Mouse (Mus musculus): ENCODE data around the gene Crtc1. TPM values are rescaled to one million over a fixed set of nuclear protein-coding genes. Genes with fewer than 3 reads are reported as not detected.
A peak's percentile ranks its signal among the peaks of the same experiment; 100 is the strongest.

Gene Crtc1
- polyA plus RNA-seq, 1 experiment from 2014 or later, result 23.4 TPM

GRCm38 (mm10) chr8:70396184-70396583 lies 43.2 kb downstream of the Crtc1 start:
- 83% methylated on average over 5 of the region's 5 CpGs for WGBS

DNA sequence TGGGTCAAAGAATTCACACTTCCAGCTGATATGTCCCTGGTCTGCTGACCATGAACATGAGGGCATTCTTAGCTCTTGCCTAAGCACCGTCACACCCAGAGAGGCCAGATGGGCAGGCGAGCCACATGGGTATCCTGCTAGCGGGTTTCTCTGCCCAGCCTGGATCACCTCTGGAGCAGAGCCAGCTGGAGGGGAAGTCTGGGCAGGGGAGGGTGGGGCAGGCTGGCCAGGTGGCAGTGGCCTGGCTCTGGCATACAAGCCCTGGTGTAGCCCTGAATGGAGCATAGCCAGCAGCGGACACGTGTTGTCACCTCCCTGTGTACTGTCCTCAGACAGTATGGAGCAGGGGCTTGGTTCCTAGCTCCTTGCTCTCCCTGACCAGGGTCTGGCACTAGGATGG lies 43.7 kb downstream of the Crtc1 start:
- WGBS, result 84% methylated on average over 5 of the region's 5 CpGs
- DNase-seq (ENCODE audit: low spot score) (no peak), ATAC-seq (replicated peaks; ENCODE audit: low FRiP score, low TSS enrichment, low read depth) (no peak)
- Histone ChIP-seq H3K36me3 (ENCODE audit: control insufficient read depth, insufficient read depth, low read length) (peaks cover 26% of the 10 kb centered on the region), H3K4me2 (ENCODE audit: low read length) (no peak overlapping the region), H3K27me3 (replicated peaks; ENCODE audit: control insufficient read depth, insufficient read depth, low read length) (no peaks in the 10 kb centered on the region), H3K9ac (ENCODE audit: low read length) (no peak overlapping the region), H3K4me3 (ENCODE audit: low read depth, low read length) (no peak overlapping the region), H3K4me1 (replicated peaks; ENCODE audit: control insufficient read depth, insufficient read depth, low read length) (no peaks in the 10 kb centered on the region), H3K27ac (ENCODE audit: low read depth) (no peak overlapping the region), H3K9me3 (ENCODE audit: control insufficient read depth, low read length) (no peaks in the 10 kb centered on the region)

More at GRCm38 (mm10) chr8:70396184-70396583, 43.2 kb downstream of the Crtc1 start:
- Histone ChIP-seq H3K9me3 (ENCODE audit: control insufficient read depth, low read length) (no peaks in the 10 kb centered on the region), H3K36me3 (ENCODE audit: control insufficient read depth, insufficient read depth, low read length) (peaks cover 21% of the 10 kb centered on the region), H3K4me3 (ENCODE audit: low read depth, low read length) (no peak overlapping the region), H3K4me2 (ENCODE audit: low read length) (no peak overlapping the region), H3K27me3 (replicated peaks; ENCODE audit: control insufficient read depth, insufficient read depth, low read length) (no peaks in the 10 kb centered on the region), H3K4me1 (replicated peaks; ENCODE audit: control insufficient read depth, insufficient read depth, low read length) (no peaks in the 10 kb centered on the region), H3K9ac (ENCODE audit: low read length) (no peak overlapping the region), H3K27ac (ENCODE audit: low read depth) (no peak overlapping the region)
- ATAC-seq (replicated peaks; ENCODE audit: low FRiP score, low TSS enrichment, low read depth), result no peak
- no peak for DNase-seq (ENCODE audit: low spot score)

DNA sequence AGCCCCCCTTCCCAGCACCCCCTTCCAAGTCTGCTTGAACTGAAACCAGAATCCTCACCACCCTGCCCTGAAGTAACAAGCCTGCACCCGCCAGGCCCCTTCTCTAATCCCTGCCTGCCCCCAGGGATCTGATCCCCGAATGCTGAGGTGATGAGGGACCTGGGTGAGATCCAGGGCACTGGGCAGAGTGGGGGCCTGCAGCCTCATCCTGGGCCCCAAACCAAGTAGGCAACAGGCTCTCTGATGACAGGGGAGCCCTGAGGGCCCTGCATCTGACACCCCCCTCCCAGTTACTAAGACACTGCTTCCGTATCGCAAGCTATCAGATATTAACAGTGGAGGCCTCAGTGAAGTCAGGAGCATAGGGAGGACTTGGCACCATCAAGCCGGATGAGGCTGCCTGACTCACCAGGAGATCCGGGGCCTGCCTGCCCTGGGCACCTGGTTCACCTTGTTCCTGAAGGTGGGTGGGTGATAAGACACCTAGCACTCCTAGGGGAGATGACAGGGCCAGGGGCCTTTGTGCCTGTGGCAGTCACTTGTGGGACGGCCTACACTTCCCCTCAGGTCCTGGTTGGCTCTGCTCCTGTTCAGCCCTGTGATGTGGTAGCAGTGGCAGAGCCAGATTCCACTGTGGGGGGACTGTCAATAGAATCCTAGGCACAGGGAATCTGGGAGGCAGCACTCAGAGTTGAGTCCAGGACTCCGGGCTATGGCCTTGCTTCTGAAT lies 44.9 kb downstream of the Crtc1 start:
- H3K27me3 ChIP-seq (replicated peaks; ENCODE audit: control insufficient read depth, insufficient read depth, low read length), result no peaks in the 10 kb centered on the region
- 90% methylated on average over 8 of the region's 8 CpGs for WGBS
- H3K4me3 ChIP-seq (ENCODE audit: low read depth, low read length), result no peak overlapping the region
- no peak for DNase-seq (ENCODE audit: low spot score)
- H3K9ac ChIP-seq (ENCODE audit: low read length), result no peak overlapping the region
- no peak for ATAC-seq (replicated peaks; ENCODE audit: low FRiP score, low TSS enrichment, low read depth)
- H3K36me3 ChIP-seq (ENCODE audit: control insufficient read depth, insufficient read depth, low read length), result peaks cover 27% of the 10 kb centered on the region
- H3K27ac ChIP-seq (ENCODE audit: low read depth), result no peak overlapping the region
- no peaks in the 10 kb centered on the region for H3K9me3 ChIP-seq (ENCODE audit: control insufficient read depth, low read length)
- H3K4me1 ChIP-seq (replicated peaks; ENCODE audit: control insufficient read depth, insufficient read depth, low read length), result no peaks in the 10 kb centered on the region
- no peak overlapping the region for H3K4me2 ChIP-seq (ENCODE audit: low read length)

DNA sequence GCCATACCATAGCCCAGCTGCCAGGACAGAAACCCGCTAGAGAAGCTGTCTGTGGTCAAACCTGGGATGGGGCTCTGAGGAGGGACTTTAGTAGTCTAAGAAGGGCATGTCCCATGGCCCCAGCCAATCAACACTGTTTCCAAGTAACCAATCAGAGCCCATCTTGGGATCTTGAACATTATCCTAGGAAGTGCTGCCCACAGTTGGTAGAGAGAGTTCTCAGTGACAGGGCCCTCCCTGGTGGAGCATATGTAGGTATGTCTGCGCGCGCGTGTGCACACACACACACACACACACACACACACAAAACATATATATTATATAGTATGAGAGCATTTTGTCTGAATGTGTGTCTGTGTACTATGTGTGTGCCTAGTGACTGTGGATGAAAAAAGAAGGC lies 46.3 kb downstream of the Crtc1 start:
- H3K9ac ChIP-seq (ENCODE audit: low read length), result no peak overlapping the region
- H3K27ac ChIP-seq (ENCODE audit: low read depth), result no peak overlapping the region
- H3K27me3 ChIP-seq (replicated peaks; ENCODE audit: control insufficient read depth, insufficient read depth, low read length), result no peaks in the 10 kb centered on the region
- WGBS, result 84% methylated on average over 5 of the region's 5 CpGs
- no peaks in the 10 kb centered on the region for H3K4me1 ChIP-seq (replicated peaks; ENCODE audit: control insufficient read depth, insufficient read depth, low read length)
- no peak overlapping the region for H3K4me3 ChIP-seq (ENCODE audit: low read depth, low read length)
- H3K9me3 ChIP-seq (ENCODE audit: control insufficient read depth, low read length), result no peaks in the 10 kb centered on the region
- H3K4me2 ChIP-seq (ENCODE audit: low read length), result no peak overlapping the region
- DNase-seq (ENCODE audit: low spot score) (no peak), ATAC-seq (replicated peaks; ENCODE audit: low FRiP score, low TSS enrichment, low read depth) (no peak; the same call in 1 of the 2 replicates)
- H3K36me3 ChIP-seq (ENCODE audit: control insufficient read depth, insufficient read depth, low read length), result peaks cover 27% of the 10 kb centered on the region

- DNase-seq (ENCODE audit: low spot score) (no peak), ATAC-seq (replicated peaks; ENCODE audit: low FRiP score, low TSS enrichment, low read depth) (no peak)
- Histone ChIP-seq H3K9ac (ENCODE audit: low read length) (no peak overlapping the region), H3K36me3 (ENCODE audit: control insufficient read depth, insufficient read depth, low read length) (peaks cover 45% of the 10 kb centered on the region), H3K4me1 (replicated peaks; ENCODE audit: control insufficient read depth, insufficient read depth, low read length) (no peaks in the 10 kb centered on the region), H3K9me3 (ENCODE audit: control insufficient read depth, low read length) (no peaks in the 10 kb centered on the region), H3K27ac (ENCODE audit: low read depth) (no peak overlapping the region), H3K4me3 (ENCODE audit: low read depth, low read length) (no peak overlapping the region), H3K27me3 (replicated peaks; ENCODE audit: control insufficient read depth, insufficient read depth, low read length) (no peaks in the 10 kb centered on the region), H3K4me2 (ENCODE audit: low read length) (no peak overlapping the region)
- 85% methylated on average over 2 of the region's 2 CpGs for WGBS
Observed at GRCm38 (mm10) chr8:70389678-70390077, 49.7 kb downstream of the Crtc1 start.

GRCm38 (mm10) chr8:70383287-70383686 lies 56.1 kb downstream of the Crtc1 start:
- Histone ChIP-seq H3K4me1 (replicated peaks; ENCODE audit: control insufficient read depth, insufficient read depth, low read length) (no peaks in the 10 kb centered on the region), H3K4me3 (ENCODE audit: low read depth, low read length) (no peak overlapping the region), H3K36me3 (ENCODE audit: control insufficient read depth, insufficient read depth, low read length) (peaks cover 26% of the 10 kb centered on the region), H3K4me2 (ENCODE audit: low read length) (no peak overlapping the region), H3K27me3 (replicated peaks; ENCODE audit: control insufficient read depth, insufficient read depth, low read length) (peaks cover 8% of the 10 kb centered on the region), H3K9ac (ENCODE audit: low read length) (no peak overlapping the region), H3K9me3 (ENCODE audit: control insufficient read depth, low read length) (no peaks in the 10 kb centered on the region), H3K27ac (ENCODE audit: low read depth) (no peak overlapping the region)
- peak; percentile 77 for DNase-seq (ENCODE audit: low spot score)
- WGBS, result 52% methylated on average over 3 of the region's 3 CpGs
- ATAC-seq (replicated peaks; ENCODE audit: low FRiP score, low TSS enrichment, low read depth), result peak; percentile 59

GRCm38 (mm10) chr8:70380069-70380468 lies 59.3 kb downstream of the Crtc1 start:
- Histone ChIP-seq H3K9me3 (ENCODE audit: control insufficient read depth, low read length) (no peaks in the 10 kb centered on the region), H3K27ac (ENCODE audit: low read depth) (no peak overlapping the region), H3K27me3 (replicated peaks; ENCODE audit: control insufficient read depth, insufficient read depth, low read length) (peaks cover 40% of the 10 kb centered on the region), H3K4me3 (ENCODE audit: low read depth, low read length) (no peak overlapping the region), H3K9ac (ENCODE audit: low read length) (no peak overlapping the region), H3K4me1 (replicated peaks; ENCODE audit: control insufficient read depth, insufficient read depth, low read length) (peaks cover 5% of the 10 kb centered on the region), H3K36me3 (ENCODE audit: control insufficient read depth, insufficient read depth, low read length) (peaks cover 2% of the 10 kb centered on the region; the same call in 1 of the 2 replicates), H3K4me2 (ENCODE audit: low read length) (no peak overlapping the region)
- no peak for ATAC-seq (replicated peaks; ENCODE audit: low FRiP score, low TSS enrichment, low read depth)
- no peak for DNase-seq (ENCODE audit: low spot score)
- WGBS, result 79% methylated on average over 12 of the region's 12 CpGs

DNA sequence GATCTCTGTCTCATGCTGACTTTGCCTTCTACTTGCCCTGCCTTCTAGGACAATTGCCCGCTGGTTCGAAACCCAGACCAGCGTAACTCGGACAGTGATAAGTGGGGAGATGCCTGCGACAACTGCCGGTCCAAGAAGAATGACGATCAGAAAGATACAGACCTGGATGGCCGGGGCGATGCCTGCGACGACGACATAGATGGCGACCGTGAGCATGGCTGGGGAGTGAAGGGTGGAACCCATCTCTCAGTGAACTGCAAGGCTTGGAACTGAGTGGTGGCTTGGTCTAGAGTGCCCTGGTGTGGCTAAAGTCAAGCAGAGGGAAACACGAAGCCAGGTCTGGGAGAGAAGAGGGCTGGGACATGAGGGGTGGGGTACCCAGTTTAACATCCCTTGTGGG lies 62.3 kb downstream of the Crtc1 start:
- Histone ChIP-seq H3K9ac (ENCODE audit: low read length) (no peak overlapping the region), H3K27me3 (replicated peaks; ENCODE audit: control insufficient read depth, insufficient read depth, low read length) (peaks cover 70% of the 10 kb centered on the region), H3K36me3 (ENCODE audit: control insufficient read depth, insufficient read depth, low read length) (no peaks in the 10 kb centered on the region), H3K27ac (ENCODE audit: low read depth) (no peak overlapping the region), H3K9me3 (ENCODE audit: control insufficient read depth, low read length) (no peaks in the 10 kb centered on the region), H3K4me2 (ENCODE audit: low read length) (no peak overlapping the region), H3K4me1 (replicated peaks; ENCODE audit: control insufficient read depth, insufficient read depth, low read length) (peaks cover 13% of the 10 kb centered on the region), H3K4me3 (ENCODE audit: low read depth, low read length) (no peak overlapping the region)
- 16% methylated on average over 15 of the region's 15 CpGs for WGBS
- DNase-seq (ENCODE audit: low spot score) (no peak), ATAC-seq (replicated peaks; ENCODE audit: low FRiP score, low TSS enrichment, low read depth) (no peak)

DNA sequence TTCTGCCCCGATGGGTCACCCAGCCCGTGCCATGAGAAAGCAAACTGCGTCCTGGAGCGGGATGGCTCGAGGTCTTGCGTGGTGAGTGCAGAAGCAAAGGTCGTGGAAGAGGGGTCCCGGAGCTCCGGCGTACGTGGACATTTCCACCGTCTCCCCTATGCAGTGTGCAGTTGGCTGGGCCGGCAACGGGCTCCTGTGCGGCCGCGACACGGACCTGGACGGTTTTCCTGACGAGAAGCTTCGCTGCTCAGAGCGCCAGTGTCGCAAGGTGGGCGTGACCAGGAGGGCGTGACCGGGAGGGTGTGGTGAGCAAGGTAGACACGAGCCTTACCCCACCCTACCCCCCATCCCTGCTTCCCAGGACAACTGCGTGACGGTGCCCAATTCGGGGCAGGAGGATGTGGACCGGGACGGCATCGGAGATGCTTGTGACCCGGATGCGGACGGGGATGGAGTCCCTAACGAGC lies 63.1 kb downstream of the Crtc1 start:
- Histone ChIP-seq H3K9ac (ENCODE audit: low read length) (no peak overlapping the region), H3K9me3 (ENCODE audit: control insufficient read depth, low read length) (no peaks in the 10 kb centered on the region), H3K27ac (ENCODE audit: low read depth) (no peak overlapping the region), H3K4me3 (ENCODE audit: low read depth, low read length) (0 out of 2 replicates have a peak overlapping the region, but pooled peaks have one; percentile 1), H3K27me3 (replicated peaks; ENCODE audit: control insufficient read depth, insufficient read depth, low read length) (peaks cover 74% of the 10 kb centered on the region), H3K4me2 (ENCODE audit: low read length) (no peak overlapping the region), H3K36me3 (ENCODE audit: control insufficient read depth, insufficient read depth, low read length) (no peaks in the 10 kb centered on the region), H3K4me1 (replicated peaks; ENCODE audit: control insufficient read depth, insufficient read depth, low read length) (peaks cover 13% of the 10 kb centered on the region)
- 7% methylated on average over 37 of the region's 37 CpGs for WGBS
- ATAC-seq (replicated peaks; ENCODE audit: low FRiP score, low TSS enrichment, low read depth) (no peak), DNase-seq (ENCODE audit: low spot score) (no peak)

All from intestine, embryonic 14.5 days (tissue).